Mouse (Mus musculus): ENCODE results near the gene Sprr2f.

Gene Sprr2f

DNA sequence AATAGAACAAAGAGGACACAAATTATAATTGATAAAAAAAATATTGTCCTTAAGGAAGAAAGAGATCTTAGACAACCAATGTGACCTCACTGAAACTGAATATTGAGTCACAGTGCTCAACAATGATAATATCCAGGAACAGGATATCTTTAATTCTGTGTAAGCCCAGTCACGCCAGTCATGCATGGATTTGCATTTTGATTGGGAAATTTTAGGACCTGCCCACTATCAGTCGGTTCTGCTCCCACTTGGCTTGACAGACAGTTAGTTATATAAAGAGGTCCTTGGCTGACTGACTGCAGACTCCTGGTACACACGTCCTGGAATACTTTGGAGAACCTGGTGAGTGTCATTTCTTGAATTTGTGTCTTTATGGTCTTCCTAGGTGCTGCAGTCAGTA is at the start of gene Sprr2f:
Gene Sprr2f, plus strand, starts transcription at position 301 of the 400 bp plus-strand sequence.
- no peak for DNase-seq (ENCODE audit: extremely low spot score, low spot score)

DNA sequence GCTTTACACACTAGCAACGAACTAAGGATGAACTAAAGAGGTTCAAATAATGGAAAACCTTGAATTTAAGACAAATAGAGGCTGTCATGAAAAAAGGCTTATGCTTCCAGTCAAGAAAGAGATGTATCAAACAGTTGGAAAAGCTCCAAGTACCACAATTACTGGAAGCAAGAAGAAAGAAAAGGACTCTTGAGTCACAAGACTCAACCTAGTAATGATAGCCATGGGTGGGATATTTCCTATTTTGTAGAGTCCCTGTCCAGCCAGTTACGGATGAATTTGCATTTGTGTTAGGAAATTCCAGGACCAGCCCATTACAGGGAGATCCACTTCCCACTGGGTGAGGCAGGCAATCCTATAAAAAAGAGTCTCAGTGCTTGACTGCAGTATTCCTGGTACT is 48.7 kb upstream of the Sprr2f start, which contains the start of gene Sprr2b:
Gene Sprr2b, plus strand, starts transcription at position 301 of the 400 bp plus-strand sequence.
- no peak for DNase-seq (ENCODE audit: extremely low spot score, low spot score)

DNA sequence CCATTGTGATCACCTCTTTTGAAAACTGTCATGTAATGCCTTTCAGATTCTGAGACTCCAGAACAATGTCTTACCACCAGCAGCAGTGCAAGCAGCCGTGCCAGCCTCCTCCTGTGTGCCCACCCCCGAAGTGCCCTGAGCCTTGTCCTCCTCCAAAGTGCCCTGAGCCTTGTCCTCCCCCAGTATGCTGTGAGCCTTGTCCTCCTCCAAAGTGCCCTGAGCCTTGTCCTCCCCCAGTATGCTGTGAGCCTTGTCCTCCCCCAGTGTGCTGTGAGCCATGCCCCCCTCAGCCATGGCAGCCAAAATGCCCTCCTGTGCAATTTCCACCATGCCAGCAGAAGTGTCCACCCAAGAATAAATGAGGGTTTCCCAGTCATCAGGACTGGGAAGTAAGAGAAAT is 47.6 kb upstream of the Sprr2f start:
- DNase-seq (ENCODE audit: extremely low spot score, low spot score): no peak

DNA sequence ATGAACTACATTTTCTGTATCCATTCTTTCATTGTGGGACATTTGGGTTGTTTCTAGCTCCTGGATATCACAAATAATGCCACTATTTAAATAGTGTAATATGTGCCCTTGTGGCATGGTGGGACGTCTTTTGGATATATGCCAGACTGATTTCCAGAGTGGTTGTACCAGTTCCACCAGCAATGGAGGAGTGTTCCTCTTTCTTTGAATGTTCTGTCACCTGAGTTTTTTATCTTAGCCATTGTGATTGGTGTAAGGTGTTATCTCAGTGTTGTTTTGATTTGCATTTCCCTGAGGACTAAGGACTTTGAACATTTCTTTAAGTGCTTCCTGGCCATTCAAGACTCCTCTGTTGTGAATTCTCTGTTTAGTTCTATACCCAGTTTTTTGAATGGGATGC is 28.7 kb upstream of the Sprr2f start:
- DNase-seq (ENCODE audit: extremely low spot score, low spot score): no peak

DNA sequence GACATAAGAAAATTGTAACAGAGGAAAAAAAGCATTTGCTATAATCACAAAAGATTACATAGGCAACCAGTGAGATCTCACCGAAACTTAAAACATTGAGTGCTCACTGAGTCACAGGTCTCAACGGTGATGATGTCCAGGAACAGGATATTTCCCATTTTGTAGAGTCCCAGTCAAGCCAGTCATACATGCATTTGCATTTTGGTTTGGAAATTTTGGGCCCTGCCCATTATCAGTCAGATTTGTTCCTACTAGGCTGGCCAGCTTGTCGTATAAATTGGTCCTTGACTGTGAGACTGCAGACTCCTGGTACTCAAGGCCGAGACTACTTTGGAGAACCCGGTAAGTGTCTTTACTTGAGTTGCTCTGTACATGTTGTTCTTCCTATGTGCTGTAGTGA is 26.1 kb upstream of the Sprr2f start, which contains the start of gene Sprr2d:
Gene Sprr2d, plus strand, starts transcription at position 301 of the 400 bp plus-strand sequence.
- DNase-seq (ENCODE audit: extremely low spot score, low spot score): no peak

DNA sequence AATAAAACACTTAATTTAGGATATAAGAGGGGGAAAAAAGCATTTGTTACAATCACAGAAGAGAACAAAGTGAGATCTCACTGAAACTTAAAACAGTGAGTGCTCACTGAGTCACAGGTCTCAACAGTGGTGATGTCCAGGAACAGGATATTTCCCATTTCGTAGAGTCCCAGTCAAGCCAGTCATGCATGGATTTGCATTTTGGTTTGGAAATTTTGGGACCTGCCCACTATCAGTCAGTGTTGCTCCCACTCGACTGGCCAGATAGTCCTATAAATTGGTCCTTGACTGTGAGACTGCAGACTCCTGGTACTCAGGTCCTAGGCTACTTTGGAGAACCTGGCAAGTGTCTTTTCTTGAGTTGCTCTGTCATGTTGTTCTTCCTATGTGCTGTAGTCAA is 13.1 kb upstream of the Sprr2f start, which contains the start of gene Sprr2e:
Gene Sprr2e, plus strand, starts transcription at position 301 of the 400 bp plus-strand sequence.
- no peak for DNase-seq (ENCODE audit: extremely low spot score, low spot score)

DNA sequence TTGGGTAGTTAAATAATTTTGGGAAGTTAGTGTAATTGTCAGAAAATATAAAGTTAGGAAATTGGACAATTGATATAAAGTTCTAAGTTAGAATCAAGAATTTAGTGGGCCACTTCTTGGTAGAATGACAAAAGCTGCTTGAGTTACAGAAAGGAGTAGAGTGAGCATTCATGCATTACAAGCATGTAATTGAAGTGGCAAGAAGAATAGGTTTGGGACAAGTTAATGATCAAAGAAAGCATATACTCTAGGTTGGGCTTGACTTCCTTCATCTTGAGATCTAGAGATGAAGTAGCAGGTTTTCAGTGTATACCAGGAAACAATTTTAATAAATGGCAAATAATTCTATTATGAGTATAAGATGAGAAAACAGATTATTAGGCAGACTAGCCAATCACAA is 3.4 kb upstream of the Sprr2f start:
- DNase-seq (ENCODE audit: extremely low spot score, low spot score): no peak

DNA sequence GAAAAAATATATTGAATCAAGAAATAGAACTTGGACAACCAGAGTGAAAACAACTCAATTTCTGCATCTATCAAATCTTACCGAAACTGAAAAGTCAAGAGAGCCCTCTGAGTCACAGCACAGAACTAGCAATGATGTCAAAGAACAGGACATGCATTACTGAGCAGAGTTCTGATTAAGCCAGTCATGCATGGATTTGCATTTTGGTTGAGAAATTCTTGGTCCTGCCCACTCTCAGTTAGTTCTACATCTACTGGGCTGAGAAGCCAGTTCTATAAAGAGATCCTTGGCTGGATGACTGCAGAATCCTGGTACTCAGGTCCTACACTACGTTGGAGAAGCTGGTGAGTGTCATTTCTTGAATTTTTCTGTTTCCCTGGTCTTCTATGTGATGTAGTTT is 8.6 kb downstream of the Sprr2f start:
- DNase-seq (ENCODE audit: extremely low spot score, low spot score): no peak

DNA sequence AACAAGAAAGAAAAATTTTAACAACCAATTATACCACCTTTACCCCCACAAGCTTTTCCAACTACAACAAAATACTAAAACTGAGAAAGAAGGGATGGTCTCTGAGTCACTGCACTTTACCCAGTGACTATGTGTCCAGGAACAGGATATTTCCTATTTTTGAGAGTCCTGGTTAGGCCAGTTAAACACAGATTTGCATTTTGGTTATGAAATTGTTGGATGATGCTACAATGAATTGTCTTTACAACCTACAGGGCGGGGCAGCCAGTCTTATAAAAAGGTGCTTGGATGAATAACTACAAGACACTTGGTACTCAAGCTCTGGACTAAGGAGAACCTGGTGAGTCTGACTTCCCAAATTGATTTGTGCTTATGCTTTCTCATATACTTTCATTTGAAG is 20.4 kb downstream of the Sprr2f start, which contains the start of gene Sprr2h:
Gene Sprr2h, plus strand, starts transcription at position 301 of the 400 bp plus-strand sequence.
- no peak for DNase-seq (ENCODE audit: extremely low spot score, low spot score)

DNA sequence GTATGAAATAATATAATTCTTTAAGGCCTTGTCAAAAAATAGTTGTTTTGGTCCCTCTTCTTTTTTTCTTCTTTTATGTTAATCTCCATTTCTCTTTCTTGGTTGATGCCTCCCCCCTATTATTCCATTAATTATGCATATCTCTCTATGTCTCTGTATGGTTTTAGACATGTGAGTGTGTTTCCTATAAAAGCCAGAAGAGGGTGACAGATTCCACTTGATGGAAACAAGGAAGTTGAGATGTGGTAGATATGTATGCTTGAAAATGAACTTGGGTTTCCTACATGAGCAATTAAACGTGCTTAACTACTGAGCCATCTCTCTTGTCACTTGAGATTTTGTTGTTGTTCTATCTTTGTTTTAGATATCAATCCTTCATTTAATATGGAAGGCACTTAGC is 29.3 kb downstream of the Sprr2f start:
- no peak for DNase-seq (ENCODE audit: extremely low spot score, low spot score)

DNA sequence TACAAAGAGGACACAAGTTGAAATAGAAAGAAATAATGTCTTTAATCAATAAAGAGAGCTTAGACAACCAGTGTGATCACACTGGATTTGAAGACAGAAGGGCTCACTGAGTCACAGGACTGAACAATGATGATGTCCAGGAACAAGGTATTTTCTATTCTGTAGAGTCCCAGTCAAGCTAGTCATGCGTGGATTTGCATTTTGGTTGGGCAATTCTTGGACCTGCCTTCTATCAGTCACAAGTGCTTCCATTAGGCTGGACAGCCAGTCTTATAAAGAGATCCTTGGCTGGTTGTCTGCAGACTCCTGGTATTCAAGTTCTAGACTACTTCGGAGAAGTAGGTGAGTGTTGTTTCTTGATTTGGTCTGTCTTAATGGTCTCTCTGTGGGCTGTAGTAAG is 42.7 kb downstream of the Sprr2f start, which contains the start of gene Sprr2i:
Gene Sprr2i, plus strand, starts transcription at position 301 of the 400 bp plus-strand sequence.
- no peak for DNase-seq (ENCODE audit: extremely low spot score, low spot score)
